Mouse (Mus musculus) E14TG2a.4 (cell line): ENCODE data around the gene Rbm5.
A peak's percentile ranks its signal among the peaks of the same experiment; 100 is the strongest.

ENCODE experiments used
- H3K27me3 ChIP-seq: 2 replicates; pipeline ENCODE4 v1.6.1; 2014; ENCODE audit warnings: low read length, control low read depth; ENCODE audit not compliant: insufficient read depth
- H3K36me3 ChIP-seq: 2 replicates; pipeline ENCODE4 v1.6.1; 2014; ENCODE audit warnings: low read length, control low read depth; ENCODE audit not compliant: insufficient read depth
- H3K4me1 ChIP-seq: replicated peaks from 2 replicates; pipeline ENCODE4 v1.6.1; 2014; ENCODE audit warnings: low read depth, low read length, control low read depth
- H3K4me3 ChIP-seq: replicated peaks from 2 replicates; pipeline ENCODE4 v1.5.1; 2014; ENCODE audit warnings: mild to moderate bottlenecking, low read length
- H3K9me3 ChIP-seq: 2 replicates; pipeline ENCODE4 v1.6.1; 2014; ENCODE audit warnings: low read length, control low read depth
- CTCF ChIP-seq: conservative IDR thresholded peaks from 2 replicates; pipeline ENCODE4 v1.5.1; 2014; ENCODE audit warnings: low read length
- NANOG ChIP-seq: IDR thresholded peaks from 2 replicates; pipeline ENCODE4 v1.6.1; 2014; ENCODE audit warnings: borderline replicate concordance, low read length, mixed read lengths
- POU5F1 ChIP-seq: IDR thresholded peaks from 2 replicates; pipeline ENCODE4 v1.6.1; 2014; ENCODE audit warnings: low read length, borderline replicate concordance

The Rbm5 gene

DNA sequence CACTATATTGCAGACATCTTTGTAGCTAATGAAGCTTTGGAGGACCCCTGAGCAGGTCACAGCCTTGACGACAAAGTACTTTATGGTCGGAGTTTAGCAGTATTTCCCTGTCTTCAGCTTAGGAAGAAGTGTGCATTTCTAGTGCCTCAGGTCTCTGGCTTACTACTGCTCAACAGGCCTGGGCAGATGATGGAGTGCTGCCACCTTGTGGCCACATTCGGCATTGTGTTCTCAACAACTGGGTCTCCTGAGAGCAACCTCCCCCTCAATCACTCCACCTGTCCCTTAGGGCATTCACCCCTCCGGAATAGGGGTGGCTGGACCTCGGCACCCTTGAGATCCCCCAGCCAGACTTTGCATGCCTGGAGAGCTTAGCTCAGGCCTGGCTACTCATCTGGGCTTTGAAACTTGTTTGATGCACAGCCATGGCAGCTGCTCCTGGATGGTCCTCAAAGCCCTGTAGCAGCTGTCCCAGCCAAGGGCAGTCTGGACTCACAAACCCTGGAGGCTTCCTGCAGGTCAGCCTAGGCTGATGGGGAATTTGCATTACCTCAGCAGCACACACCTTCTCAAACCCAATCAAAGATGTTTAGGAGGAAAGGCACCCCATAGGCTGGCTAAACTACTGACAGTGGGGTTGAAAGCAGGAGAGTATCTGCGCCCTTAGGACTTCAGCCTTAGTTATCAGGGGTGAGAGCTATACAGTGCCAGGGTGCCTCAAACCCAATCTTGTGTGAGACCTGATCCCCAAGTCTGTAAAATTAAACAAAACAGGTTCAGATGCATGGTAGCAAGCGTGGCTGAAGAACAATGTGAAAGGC is 32.6 kb downstream of the Rbm5 start:
- Histone ChIP-seq H3K4me1 (peaks cover 56% of the 10 kb centered on the region), H3K27me3 (peaks cover 27% of the 10 kb centered on the region), H3K4me3 (no peak overlapping the region), H3K9me3 (no peaks in the 10 kb centered on the region), H3K36me3 (peaks cover 51% of the 10 kb centered on the region)
- TF ChIP-seq POU5F1 (no peak), CTCF (peak; percentile 75)

DNA sequence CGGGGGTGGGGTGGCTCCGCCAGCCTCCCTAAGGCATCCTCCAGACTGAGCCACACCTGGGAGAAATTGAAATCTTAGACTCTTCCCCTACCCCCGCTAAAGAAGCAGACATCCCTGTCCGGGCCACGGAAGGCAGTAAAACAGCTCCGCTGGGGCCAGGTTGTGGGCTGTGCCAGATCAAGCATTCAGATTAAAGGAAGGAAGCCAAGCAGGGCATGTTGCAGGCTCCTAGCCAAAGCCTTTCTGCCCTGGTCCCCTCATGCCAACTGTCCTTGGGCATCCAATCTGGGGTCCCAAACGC is 34.7 kb downstream of the Rbm5 start:
- Histone ChIP-seq H3K36me3 (peaks cover 30% of the 10 kb centered on the region), H3K27me3 (peaks cover 27% of the 10 kb centered on the region), H3K9me3 (no peaks in the 10 kb centered on the region), H3K4me3 (peak overlapping the region; percentile 41), H3K4me1 (peaks cover 61% of the 10 kb centered on the region)
- TF ChIP-seq POU5F1, result no peak
- TF ChIP-seq NANOG, result no peak
- no peak for TF ChIP-seq CTCF

DNA sequence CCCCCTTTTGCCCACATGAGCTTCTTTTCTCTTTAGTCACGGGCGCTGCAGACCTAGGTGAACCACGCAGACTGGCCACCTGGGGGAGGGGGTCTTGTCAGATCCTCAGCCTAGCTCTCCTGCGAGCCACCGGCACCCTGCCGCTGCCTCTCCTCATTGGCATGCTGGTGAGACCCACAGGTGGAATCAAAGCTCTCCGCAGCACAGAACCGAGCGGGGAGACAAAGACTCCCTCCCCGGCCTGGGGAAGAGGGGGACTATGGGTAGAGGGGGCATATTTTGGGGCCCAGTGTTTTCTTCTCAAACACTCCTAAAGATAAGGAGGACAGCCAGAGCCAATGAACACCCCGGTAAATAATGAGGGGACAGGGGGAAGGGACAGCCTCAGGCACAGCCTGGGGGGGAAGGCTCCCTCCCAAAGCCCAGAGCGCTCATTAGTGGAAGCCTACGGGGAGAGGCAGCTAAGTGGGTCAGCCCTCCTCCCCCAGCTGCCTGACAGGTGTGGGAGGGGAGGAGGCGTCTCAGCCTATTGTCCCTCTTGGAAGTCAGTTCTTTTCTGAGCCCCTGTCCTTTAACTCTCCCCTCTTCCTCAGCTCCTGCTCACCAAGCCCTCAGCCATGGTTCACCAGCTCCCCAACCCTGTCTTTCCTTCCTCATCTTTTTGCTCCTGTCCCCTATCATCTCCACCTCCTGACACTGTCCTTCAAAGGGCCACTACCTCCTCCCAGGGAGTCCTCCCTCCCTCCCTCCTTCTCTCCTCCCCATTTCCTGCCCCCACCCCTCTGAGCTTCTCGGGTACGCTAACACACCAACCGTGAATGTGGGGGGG is 35.2 kb downstream of the Rbm5 start:
- TF ChIP-seq CTCF (no peak), NANOG (no peak), POU5F1 (no peak)
- H3K4me3 ChIP-seq, result peak overlapping the region; percentile 41
- H3K27me3 ChIP-seq, result peaks cover 27% of the 10 kb centered on the region
- no peaks in the 10 kb centered on the region for H3K9me3 ChIP-seq
- H3K4me1 ChIP-seq, result peaks cover 61% of the 10 kb centered on the region
- peaks cover 25% of the 10 kb centered on the region for H3K36me3 ChIP-seq

DNA sequence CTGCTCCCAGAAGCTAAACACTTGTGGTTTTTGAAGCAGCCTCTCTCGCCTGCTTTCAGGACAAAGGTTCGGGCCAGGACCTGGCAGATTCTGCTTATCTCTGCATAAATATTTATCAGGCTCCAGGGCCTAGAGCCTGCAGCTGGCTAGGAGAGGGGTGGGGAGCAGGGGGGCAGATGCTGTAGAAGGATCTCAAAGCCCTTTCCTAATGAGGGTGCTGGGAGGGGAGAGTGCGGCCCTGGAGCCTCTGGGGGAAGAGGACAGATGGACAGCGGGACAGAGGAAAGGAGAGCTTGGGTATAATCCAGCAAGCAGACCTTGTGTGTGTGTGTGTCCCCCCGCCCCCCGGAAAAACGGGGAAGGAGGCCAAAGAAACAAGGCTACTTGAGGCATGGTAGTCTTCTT is 36.2 kb downstream of the Rbm5 start:
- peak overlapping the region; percentile 17; the same call in 1 of the 2 replicates for H3K4me3 ChIP-seq
- H3K4me1 ChIP-seq, result peaks cover 65% of the 10 kb centered on the region
- no peak for TF ChIP-seq CTCF
- no peak for TF ChIP-seq POU5F1
- TF ChIP-seq NANOG, result no peak
- H3K27me3 ChIP-seq, result peaks cover 27% of the 10 kb centered on the region
- peaks cover 15% of the 10 kb centered on the region for H3K36me3 ChIP-seq
- H3K9me3 ChIP-seq, result no peaks in the 10 kb centered on the region

DNA sequence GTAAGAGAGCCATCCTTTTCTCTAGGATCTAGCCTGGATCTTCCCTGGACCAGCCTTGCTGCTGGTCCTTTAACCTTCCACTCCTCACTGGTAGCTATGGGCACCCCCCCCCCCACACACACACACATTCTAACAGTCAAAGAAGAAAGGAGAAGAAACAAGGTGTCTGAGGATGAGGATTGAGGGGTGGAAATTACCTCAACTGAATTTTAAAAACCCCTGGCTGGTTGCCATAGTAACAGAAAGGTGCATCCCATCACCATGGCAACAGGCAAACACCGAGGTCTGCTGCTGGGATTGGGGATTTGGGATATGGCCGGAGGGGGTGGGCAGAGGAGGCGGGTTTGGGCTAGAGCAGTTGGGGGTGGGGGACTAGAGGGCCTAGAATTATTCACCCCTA is 41.1 kb downstream of the Rbm5 start:
- Histone ChIP-seq H3K36me3 (no peaks in the 10 kb centered on the region), H3K4me3 (no peak overlapping the region), H3K4me1 (peaks cover 58% of the 10 kb centered on the region), H3K27me3 (peaks cover 14% of the 10 kb centered on the region), H3K9me3 (no peaks in the 10 kb centered on the region)
- TF ChIP-seq CTCF (no peak), POU5F1 (no peak), NANOG (no peak)

DNA sequence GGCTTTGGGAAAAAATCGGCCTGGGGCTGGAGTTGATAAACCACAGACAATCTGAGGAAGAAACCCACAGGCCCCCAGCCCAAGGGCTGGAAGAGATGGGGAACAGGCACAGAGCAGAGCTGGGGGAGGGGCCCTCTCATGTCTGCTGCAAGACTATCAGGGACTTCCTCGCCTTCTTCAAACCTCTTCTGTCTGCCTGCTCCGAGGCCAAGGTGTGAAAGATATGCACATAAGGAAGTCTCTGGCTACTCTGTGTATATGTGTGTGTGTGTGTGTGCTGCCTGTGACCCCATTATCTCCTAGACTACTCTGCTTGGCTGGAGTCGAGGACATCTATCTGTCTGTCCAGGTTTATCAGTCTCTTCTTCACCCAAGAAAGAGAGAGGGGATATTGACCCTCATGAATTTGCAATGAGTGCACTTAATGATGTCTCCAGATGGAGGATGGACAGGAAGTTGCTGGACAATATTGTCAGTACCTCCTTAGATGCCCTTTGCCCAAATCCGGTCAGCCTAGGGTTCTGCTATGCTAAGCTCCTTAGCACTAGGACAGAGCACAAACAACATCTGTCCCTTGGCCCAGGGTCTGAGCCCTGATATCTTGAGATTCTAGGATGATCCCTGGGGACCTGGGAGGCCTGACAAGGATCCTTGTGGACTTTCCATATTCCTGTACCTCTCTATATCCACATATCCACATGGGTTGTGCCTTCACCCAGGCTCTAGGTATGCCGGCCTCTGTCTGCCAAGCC is 41.7 kb downstream of the Rbm5 start:
- no peaks in the 10 kb centered on the region for H3K36me3 ChIP-seq
- no peaks in the 10 kb centered on the region for H3K9me3 ChIP-seq
- peaks cover 57% of the 10 kb centered on the region for H3K4me1 ChIP-seq
- peaks cover 8% of the 10 kb centered on the region; the same call in 1 of the 2 replicates for H3K27me3 ChIP-seq
- no peak overlapping the region for H3K4me3 ChIP-seq
- TF ChIP-seq NANOG, result no peak
- no peak for TF ChIP-seq CTCF
- no peak for TF ChIP-seq POU5F1

DNA sequence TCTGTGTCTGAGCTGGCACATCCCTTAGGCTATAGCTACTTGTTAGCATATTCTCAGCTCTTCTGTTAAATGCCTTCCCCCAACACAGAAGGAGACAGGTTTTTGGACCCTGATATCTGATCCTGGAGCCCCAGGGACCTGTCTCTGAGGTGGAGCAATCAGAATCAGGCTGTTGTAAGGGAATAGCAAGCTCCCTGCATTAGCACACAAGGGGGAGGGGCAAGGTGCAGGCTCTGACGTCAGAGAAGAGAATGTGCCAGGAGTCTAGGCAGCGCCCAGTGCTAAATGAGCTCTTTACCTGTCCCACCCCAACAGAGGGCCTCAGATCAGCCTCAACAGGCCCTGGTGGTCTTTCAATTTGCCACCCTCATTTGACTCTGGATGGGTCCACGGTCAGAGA is 43.8 kb downstream of the Rbm5 start:
- no peaks in the 10 kb centered on the region for H3K9me3 ChIP-seq
- peaks cover 17% of the 10 kb centered on the region for H3K27me3 ChIP-seq
- no peaks in the 10 kb centered on the region for H3K36me3 ChIP-seq
- no peak overlapping the region for H3K4me3 ChIP-seq
- peaks cover 64% of the 10 kb centered on the region for H3K4me1 ChIP-seq
- TF ChIP-seq POU5F1, result no peak
- TF ChIP-seq CTCF, result no peak
- TF ChIP-seq NANOG, result no peak

DNA sequence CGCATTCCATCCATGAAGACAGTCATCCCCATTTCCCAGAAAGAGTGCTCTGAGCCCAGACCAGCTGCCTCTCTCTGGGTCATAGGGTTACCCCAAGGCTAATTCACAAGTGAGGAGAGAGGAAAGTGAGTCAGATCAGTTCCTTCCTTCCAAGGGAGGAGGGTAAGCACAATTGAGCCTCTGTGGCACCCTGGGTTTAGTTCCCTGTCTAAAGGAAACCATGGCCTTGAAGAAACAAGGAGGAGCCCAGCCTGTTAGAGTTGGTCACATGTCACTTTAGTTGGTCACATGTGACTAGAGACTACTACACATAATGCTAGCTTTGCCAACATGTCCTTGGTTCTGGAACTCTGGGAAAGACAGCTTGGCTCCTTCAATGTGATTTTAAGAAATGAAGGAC is 46.0 kb downstream of the Rbm5 start:
- TF ChIP-seq NANOG (no peak), CTCF (no peak), POU5F1 (no peak)
- peaks cover 34% of the 10 kb centered on the region for H3K27me3 ChIP-seq
- H3K9me3 ChIP-seq, result no peaks in the 10 kb centered on the region
- no peak overlapping the region; the same call in 1 of the 2 replicates for H3K4me3 ChIP-seq
- H3K36me3 ChIP-seq, result no peaks in the 10 kb centered on the region
- H3K4me1 ChIP-seq, result peaks cover 76% of the 10 kb centered on the region
